Mouse (Mus musculus): ENCODE results near the gene Cerk.

DNA sequence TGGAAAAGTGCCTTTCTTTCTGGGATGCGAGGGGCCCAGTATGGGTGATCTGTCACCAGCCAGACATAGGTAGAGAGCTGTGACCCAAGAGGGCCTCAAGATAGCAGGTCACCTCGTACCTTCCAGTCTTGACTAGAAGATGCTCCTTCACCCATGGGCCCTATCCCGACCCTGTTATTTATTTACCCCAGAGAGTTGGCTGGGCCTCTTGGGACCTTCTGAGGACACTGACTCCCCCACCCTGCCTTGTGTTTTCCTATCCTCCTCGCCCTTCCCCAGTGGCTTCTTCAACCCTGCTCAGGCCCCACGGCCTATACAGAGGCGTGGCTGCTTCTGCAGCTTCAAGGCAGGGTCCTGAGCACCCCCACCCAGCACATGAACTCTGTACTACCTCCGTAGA lies 66.8 kb downstream of the Cerk start:
- TF ChIP-seq CTCF (IDR thresholded peaks at IDR 0.05; ENCODE audit: insufficient read depth, low read depth, low read length) (no peak), POLR2A (IDR thresholded peaks at IDR 0.05; ENCODE audit: insufficient read depth, low read depth, low read length) (no peak)
